Mouse (Mus musculus): ENCODE results near the gene Gm10147.
"Not testable (repeated sequence)": the region's sequence is repeated elsewhere in the genome, so short reads cannot be mapped to it uniquely, and the experiment has no call there.

Gm10147 gene

GRCm38 (mm10) chrX:28607742-28608141 lies at the start of gene Gm10147:
Gene Gm10147 (minus strand): TSS chrX:28607842.
- DNase-seq (ENCODE audit: low spot score) = not testable (repeated sequence)
